Mouse (Mus musculus) macrophage (primary cell): ENCODE measurements around the gene Raph1. TPM values are rescaled to one million over a fixed set of nuclear protein-coding genes. Genes with fewer than 3 reads are reported as not detected.

ENCODE experiments used
- H3K27ac ChIP-seq: fragments of 350-480 bp; formaldehyde crosslinking; 2 replicates; pipeline ENCODE4 v1.9.0; 2021
- H3K36me3 ChIP-seq: fragments of 350-480 bp; formaldehyde crosslinking; 2 replicates; pipeline ENCODE4 v1.9.0; 2021; ENCODE audit errors: inconsistent target
- H3K4me3 ChIP-seq: fragments of 350-480 bp; formaldehyde crosslinking; 2 replicates; pipeline ENCODE4 v1.9.0; 2021; ENCODE audit errors: inconsistent target
- H3K79me2 ChIP-seq: fragments of 350-480 bp; formaldehyde crosslinking; 2 replicates; pipeline ENCODE4 v1.9.0; 2021; ENCODE audit errors: inconsistent target
- WGBS: methylation state at CpG from one replicate; pipeline ENCODE4 v1.1.7; 2026; ENCODE audit warnings: inconsistent platforms; ENCODE audit not compliant: missing documents; 5-methylcytosine and 5-hydroxymethylcytosine counted together
- polyA plus RNA-seq: library from polyadenylated mRNA; stranded (reverse); fragments of 250-400 nt; gene quantifications from 3 replicates; pipeline ENCODE4 v1.2.4, GENCODE M21; 2018; ENCODE audit warnings: inconsistent platforms
- total RNA-seq, 78 experiments: library from RNA; depleted of rRNA; stranded (reverse); fragments of 250-400 nt; gene quantifications; 1 replicate in 9 of 78; 2 replicates in 24 of 78; 3 replicates in 43 of 78; 4 replicates in 2 of 78; pipeline ENCODE4 v1.2.4; 2018; ENCODE audit warnings: inconsistent platforms in 56 of 78

Gene Raph1
- total RNA-seq (2018; cell fraction: chromatin; rRNA removed), result 100 to 1,000 TPM; 171 to 719 (median 284) TPM
- total RNA-seq (2018; cell fraction: cytosol; rRNA removed), result 10 to 100 TPM; 25.0 to 87.7 (median 46.2) TPM
- 100 to 1,000 TPM in 19 of 26 experiments, 10 to 100 TPM in 7; 78.9 to 441 (median 214) TPM for total RNA-seq (2018; cell fraction: nucleus; rRNA removed)
- 23.9 to 26.9 TPM (median 25.2 TPM) in 3 replicates for polyA plus RNA-seq

GRCm38 (mm10) chr1:60566631-60567311 is at the start of gene Raph1:
TSS of gene Raph1 (minus strand) at chr1:60567104.
- 1% methylated on average over 40 of the region's 92 CpGs for WGBS
- Histone ChIP-seq H3K79me2 (peaks cover 43% of the 10 kb centered on the region), H3K36me3 (no peaks in the 10 kb centered on the region), H3K27ac (peak within 1 kb of the TSS; percentile 65), H3K4me3 (peak within 1 kb of the TSS; percentile 85)

DNA sequence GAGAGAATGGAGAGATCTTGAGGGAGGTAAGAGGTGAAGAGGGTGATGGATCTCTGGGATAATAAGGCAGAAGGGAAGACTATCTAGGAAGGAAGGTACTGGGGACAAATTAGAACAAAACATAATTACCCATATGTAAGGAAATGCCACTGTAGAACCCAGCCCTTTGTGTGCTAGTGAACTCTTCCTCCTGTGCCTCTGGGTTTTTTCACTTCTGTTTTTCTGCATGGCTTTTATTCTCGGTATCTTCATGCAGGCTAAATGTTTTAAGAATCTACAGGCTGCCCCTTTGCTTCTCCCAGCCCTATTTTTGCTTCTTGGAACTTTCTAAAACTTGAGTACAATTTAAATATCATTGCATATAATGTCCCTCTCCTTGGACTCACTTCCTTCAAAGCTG is 48.8 kb upstream of the Raph1 start:
- WGBS, result 12% methylated on average over 1 of the region's 1 CpGs
- no peaks in the 10 kb centered on the region for H3K36me3 ChIP-seq
- H3K79me2 ChIP-seq, result no peaks in the 10 kb centered on the region
- H3K27ac ChIP-seq, result peak overlapping the region; percentile 8; the same call in 1 of the 2 replicates
- no peak overlapping the region for H3K4me3 ChIP-seq

DNA sequence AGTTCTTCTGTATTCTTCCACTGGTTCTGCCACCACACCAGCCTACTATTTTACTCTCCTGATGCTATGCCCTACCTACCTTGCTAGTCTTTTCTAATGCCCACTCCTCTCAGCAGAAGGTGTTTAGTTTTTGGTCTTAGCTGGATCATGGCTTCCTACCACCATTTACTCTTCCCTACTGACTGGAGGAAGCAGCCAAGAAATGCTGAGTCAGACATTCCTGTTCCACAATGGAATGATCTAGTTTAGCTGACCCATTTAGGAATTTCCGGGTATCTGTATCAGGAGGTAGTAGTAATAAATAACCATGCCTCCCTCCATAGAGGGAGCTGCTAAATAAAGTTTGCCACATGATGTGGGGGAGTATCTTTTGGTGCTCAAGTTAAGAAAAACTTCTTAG is 48.0 kb upstream of the Raph1 start:
- Histone ChIP-seq H3K36me3 (no peaks in the 10 kb centered on the region), H3K27ac (no peak overlapping the region), H3K79me2 (no peaks in the 10 kb centered on the region), H3K4me3 (no peak overlapping the region)
- 100% methylated on average over 1 of the region's 1 CpGs for WGBS

DNA sequence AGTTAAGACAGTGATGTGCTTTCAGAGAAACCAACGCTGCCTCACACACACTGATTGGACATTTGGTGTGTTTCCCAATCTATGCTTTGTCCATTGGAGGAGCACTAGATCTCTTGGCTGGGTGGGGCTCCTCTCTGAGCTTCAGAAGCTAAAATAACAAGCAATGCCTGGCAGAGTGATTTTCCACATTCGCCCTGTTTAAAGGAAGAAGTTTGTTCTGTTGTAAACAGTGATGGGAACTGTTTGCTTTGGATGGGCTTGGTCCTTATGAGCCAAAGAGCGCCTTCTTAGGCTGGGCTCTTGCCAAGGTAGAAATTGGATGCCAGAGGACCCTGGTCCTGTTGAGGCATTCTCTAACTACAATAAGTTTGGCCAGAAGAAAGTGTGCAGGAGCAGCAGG is 45.1 kb upstream of the Raph1 start:
- WGBS, result 93% methylated on average over 3 of the region's 3 CpGs
- Histone ChIP-seq H3K27ac (no peak overlapping the region), H3K36me3 (no peaks in the 10 kb centered on the region), H3K4me3 (no peak overlapping the region), H3K79me2 (no peaks in the 10 kb centered on the region)

GRCm38 (mm10) chr1:60610631-60611030 is 43.7 kb upstream of the Raph1 start:
- H3K79me2 ChIP-seq, result no peaks in the 10 kb centered on the region
- WGBS, result 93% methylated on average over 4 of the region's 4 CpGs
- no peak overlapping the region for H3K27ac ChIP-seq

GRCm38 (mm10) chr1:60609011-60609775 is 42.3 kb upstream of the Raph1 start:
- H3K36me3 ChIP-seq, result no peaks in the 10 kb centered on the region
- no peaks in the 10 kb centered on the region for H3K79me2 ChIP-seq
- H3K27ac ChIP-seq, result no peak overlapping the region
- WGBS, result 88% methylated on average over 8 of the region's 8 CpGs
- no peak overlapping the region for H3K4me3 ChIP-seq

More at GRCm38 (mm10) chr1:60610631-60611030, 43.7 kb upstream of the Raph1 start:
- Histone ChIP-seq H3K4me3 (no peak overlapping the region), H3K36me3 (no peaks in the 10 kb centered on the region)

DNA sequence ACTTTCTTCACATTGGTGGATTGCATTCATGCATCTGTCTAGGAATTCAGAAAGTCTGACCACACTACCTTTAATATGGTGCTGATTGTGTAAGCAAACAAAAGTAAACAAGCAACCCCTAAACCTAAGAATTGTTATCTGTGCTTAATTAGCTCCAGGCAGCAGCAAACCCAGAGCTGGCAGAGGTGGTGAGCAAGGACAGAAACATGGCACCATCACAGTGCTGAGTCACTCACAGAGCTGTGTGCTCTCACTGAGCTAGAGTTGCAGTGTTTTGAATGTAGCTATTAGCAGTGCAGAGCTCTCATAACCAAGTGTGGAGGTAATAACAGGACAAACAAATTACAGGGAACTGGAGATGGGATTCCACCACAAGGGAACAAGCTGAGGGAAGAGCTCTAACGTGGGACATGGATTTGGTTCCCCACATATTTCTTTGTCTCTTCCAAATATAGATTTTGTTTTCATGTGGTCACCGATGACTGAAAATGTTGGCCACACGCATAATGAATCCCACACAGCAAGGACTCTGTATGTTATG is 37.6 kb upstream of the Raph1 start:
- no peaks in the 10 kb centered on the region for H3K79me2 ChIP-seq
- WGBS, result 95% methylated on average over 3 of the region's 3 CpGs
- H3K4me3 ChIP-seq, result no peak overlapping the region
- H3K27ac ChIP-seq, result no peak overlapping the region
- no peaks in the 10 kb centered on the region for H3K36me3 ChIP-seq

- no peak overlapping the region for H3K4me3 ChIP-seq
- H3K27ac ChIP-seq, result no peak overlapping the region
- no peaks in the 10 kb centered on the region for H3K79me2 ChIP-seq
- 56% methylated on average over 6 of the region's 6 CpGs for WGBS
- H3K36me3 ChIP-seq, result no peaks in the 10 kb centered on the region
Measured at GRCm38 (mm10) chr1:60600682-60601081, 33.8 kb upstream of the Raph1 start.

- no peaks in the 10 kb centered on the region for H3K79me2 ChIP-seq
- H3K36me3 ChIP-seq, result no peaks in the 10 kb centered on the region
- WGBS, result 96% methylated on average over 3 of the region's 3 CpGs
- no peak overlapping the region for H3K27ac ChIP-seq
- no peak overlapping the region for H3K4me3 ChIP-seq
Measured at GRCm38 (mm10) chr1:60599926-60600325, 33.0 kb upstream of the Raph1 start.

- WGBS, result 19% methylated on average over 6 of the region's 6 CpGs
- H3K27ac ChIP-seq, result no peak overlapping the region
- no peak overlapping the region for H3K4me3 ChIP-seq
- no peaks in the 10 kb centered on the region for H3K79me2 ChIP-seq
- H3K36me3 ChIP-seq, result no peaks in the 10 kb centered on the region
Measured at GRCm38 (mm10) chr1:60599013-60599701, 32.3 kb upstream of the Raph1 start.

- Histone ChIP-seq H3K27ac (no peak overlapping the region), H3K79me2 (no peaks in the 10 kb centered on the region), H3K36me3 (no peaks in the 10 kb centered on the region), H3K4me3 (no peak overlapping the region)
- 96% methylated on average over 11 of the region's 11 CpGs for WGBS
Measured at GRCm38 (mm10) chr1:60596386-60597320, 29.7 kb upstream of the Raph1 start.

DNA sequence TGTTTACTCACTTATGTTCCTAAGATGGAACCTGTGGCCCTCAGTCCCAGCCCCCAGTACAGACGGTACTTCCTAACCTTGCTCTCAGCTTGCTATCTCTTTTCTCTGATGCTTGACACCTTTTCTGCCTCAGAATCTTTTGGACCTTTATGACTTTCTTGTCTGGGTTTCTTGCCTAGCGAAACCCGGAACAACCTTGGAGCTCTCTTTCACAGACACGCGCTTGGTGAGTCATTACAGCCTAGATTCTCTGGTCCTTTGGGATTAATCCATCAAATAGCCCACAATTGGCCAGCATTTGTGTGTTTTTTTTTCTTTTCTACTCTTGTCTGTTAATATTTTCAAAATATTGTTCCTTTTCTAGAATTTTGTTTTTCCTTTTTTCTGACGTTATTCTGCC is 26.2 kb upstream of the Raph1 start:
- Histone ChIP-seq H3K36me3 (no peaks in the 10 kb centered on the region), H3K27ac (no peak overlapping the region), H3K79me2 (no peaks in the 10 kb centered on the region), H3K4me3 (no peak overlapping the region)
- WGBS, result 91% methylated on average over 6 of the region's 6 CpGs

- Histone ChIP-seq H3K27ac (no peak overlapping the region), H3K36me3 (no peaks in the 10 kb centered on the region), H3K79me2 (no peaks in the 10 kb centered on the region), H3K4me3 (no peak overlapping the region)
- 93% methylated on average over 4 of the region's 4 CpGs for WGBS
Measured at GRCm38 (mm10) chr1:60588887-60589629, 22.2 kb upstream of the Raph1 start.
